Mouse (Mus musculus) liver, embryonic 16.5 days (tissue): Measurements from ENCODE around the gene Dpy19l3. TPM values are rescaled to one million over a fixed set of nuclear protein-coding genes. Genes with fewer than 3 reads are reported as not detected.

Experiments
- ATAC-seq: fragments of 200-750 bp; cut with Nextera tagmentation; 2 replicates; pipeline ENCODE4 v1.8.0; 2017; ENCODE audit warnings: low read depth, mild to moderate bottlenecking, moderate number of reproducible peaks, moderate library complexity
- H3K27ac ChIP-seq: fragments of 300-500 bp; sonication (generic); 2 replicates; pipeline ENCODE4 v1.5.1; 2014; ENCODE audit warnings: mild to moderate bottlenecking, low read length
- H3K27me3 ChIP-seq: fragments of 300-500 bp; sonication (generic); 2 replicates; pipeline ENCODE4 v1.6.1; 2014; ENCODE audit warnings: low read depth, low read length, mixed read lengths; ENCODE audit not compliant: control insufficient read depth, insufficient read depth
- H3K36me3 ChIP-seq: fragments of 300-500 bp; sonication (generic); 2 replicates; pipeline ENCODE4 v1.6.1; 2014; ENCODE audit warnings: mild to moderate bottlenecking; ENCODE audit not compliant: control insufficient read depth, insufficient read depth
- H3K4me1 ChIP-seq: fragments of 300-500 bp; sonication (generic); 2 replicates; pipeline ENCODE4 v1.6.1; 2014; ENCODE audit warnings: low read depth, low read length, mixed read lengths; ENCODE audit not compliant: control insufficient read depth
- H3K4me2 ChIP-seq: fragments of 300-500 bp; sonication (generic); 2 replicates; pipeline ENCODE4 v1.6.1; 2014; ENCODE audit warnings: low read depth, low read length, mixed read lengths
- H3K4me3 ChIP-seq: fragments of 300-500 bp; sonication (generic); 2 replicates; pipeline ENCODE4 v1.5.1; 2014; ENCODE audit warnings: low read depth, mild to moderate bottlenecking, low read length
- H3K9ac ChIP-seq: fragments of 300-500 bp; sonication (generic); 2 replicates; pipeline ENCODE4 v1.6.1; 2014; ENCODE audit warnings: low read depth, low read length
- H3K9me3 ChIP-seq: fragments of 300-500 bp; sonication (generic); replicated peaks from 2 replicates; pipeline ENCODE4 v1.6.1; 2016; ENCODE audit warnings: low read length; ENCODE audit not compliant: control insufficient read depth
- WGBS: fragments of 180-500 bp; shearing (Covaris S2); extraction: QIAGEN DNeasy Blood & Tissue Kit; methylation state at CpG from one replicate; pipeline ENCODE4 v1.1.7; 2014; ENCODE audit not compliant: insufficient replicate concordance; 5-methylcytosine and 5-hydroxymethylcytosine counted together
- polyA plus RNA-seq: library from polyadenylated mRNA; unstranded; fragments of >200 nt; fragmentation: Nextera tagmentation; extraction: Ambion mirVana; gene quantifications from 2 replicates; pipeline ENCODE4 v1.2.1, GENCODE M21; 2015

Dpy19l3 gene
- polyA plus RNA-seq, 1 experiment from 2014 or later: 5.3 TPM

- Histone ChIP-seq H3K27me3 (no peaks in the 10 kb centered on the region), H3K4me3 (no peak overlapping the region), H3K36me3 (no peaks in the 10 kb centered on the region), H3K27ac (no peak overlapping the region), H3K4me1 (peaks cover 5% of the 10 kb centered on the region), H3K9ac (no peak overlapping the region), H3K9me3 (no peaks in the 10 kb centered on the region), H3K4me2 (peak overlapping the region; percentile 24)
- ATAC-seq: no peak
- 35% methylated on average over 14 of the region's 14 CpGs for WGBS
Measured at GRCm38 (mm10) chr7:35756510-35757440, 2.5 kb upstream of the Dpy19l3 start.

GRCm38 (mm10) chr7:35754886-35755168 is 573 bp upstream of the Dpy19l3 start:
- Histone ChIP-seq H3K9ac (peak overlapping the region; percentile 64), H3K36me3 (peaks cover under 1% of the 10 kb centered on the region; the same call in 1 of the 2 replicates), H3K27ac (peak overlapping the region; percentile 29; the same call in 1 of the 2 replicates), H3K9me3 (no peaks in the 10 kb centered on the region), H3K4me3 (peak overlapping the region; percentile 64), H3K27me3 (no peaks in the 10 kb centered on the region), H3K4me1 (peaks cover 5% of the 10 kb centered on the region), H3K4me2 (peak overlapping the region; percentile 89)
- ATAC-seq: no peak
- 61% methylated on average over 4 of the region's 4 CpGs for WGBS

- peak overlapping the region; percentile 64 for H3K9ac ChIP-seq
- 6% methylated on average over 15 of the region's 15 CpGs for WGBS
- peak overlapping the region; percentile 64 for H3K4me3 ChIP-seq
- peak overlapping the region; percentile 89 for H3K4me2 ChIP-seq
- H3K27me3 ChIP-seq: no peaks in the 10 kb centered on the region
- no peak for ATAC-seq
- peaks cover 4% of the 10 kb centered on the region for H3K36me3 ChIP-seq
- H3K27ac ChIP-seq: no peak overlapping the region
- H3K4me1 ChIP-seq: peaks cover 5% of the 10 kb centered on the region
- no peaks in the 10 kb centered on the region for H3K9me3 ChIP-seq
Measured at GRCm38 (mm10) chr7:35753319-35754032, 778 bp downstream of the Dpy19l3 start.

GRCm38 (mm10) chr7:35750873-35751272 is 3.4 kb downstream of the Dpy19l3 start:
- 54% methylated on average over 9 of the region's 9 CpGs for WGBS
- ATAC-seq: no peak
- no peaks in the 10 kb centered on the region for H3K9me3 ChIP-seq

GRCm38 (mm10) chr7:35747397-35747964 is 6.8 kb downstream of the Dpy19l3 start:
- ATAC-seq: no peak
- H3K27ac ChIP-seq: no peak overlapping the region

More at GRCm38 (mm10) chr7:35750873-35751272, 3.4 kb downstream of the Dpy19l3 start:
- no peak overlapping the region for H3K9ac ChIP-seq
- H3K27ac ChIP-seq: no peak overlapping the region
- H3K36me3 ChIP-seq: peaks cover 4% of the 10 kb centered on the region
- no peaks in the 10 kb centered on the region for H3K27me3 ChIP-seq
- H3K4me3 ChIP-seq: no peak overlapping the region
- no peak overlapping the region for H3K4me2 ChIP-seq
- H3K4me1 ChIP-seq: peaks cover 5% of the 10 kb centered on the region

GRCm38 (mm10) chr7:35746686-35747396 is 7.4 kb downstream of the Dpy19l3 start:
- Histone ChIP-seq H3K4me1 (no peaks in the 10 kb centered on the region; the same call in 1 of the 2 replicates), H3K4me3 (no peak overlapping the region), H3K4me2 (no peak overlapping the region), H3K27ac (no peak overlapping the region), H3K36me3 (peaks cover 4% of the 10 kb centered on the region), H3K27me3 (no peaks in the 10 kb centered on the region), H3K9me3 (no peaks in the 10 kb centered on the region), H3K9ac (no peak overlapping the region)
- 72% methylated on average over 12 of the region's 12 CpGs for WGBS
- ATAC-seq: no peak

More at GRCm38 (mm10) chr7:35747397-35747964, 6.8 kb downstream of the Dpy19l3 start:
- H3K4me3 ChIP-seq: no peak overlapping the region
- no peak overlapping the region for H3K4me2 ChIP-seq
- WGBS: 80% methylated on average over 14 of the region's 14 CpGs
- H3K4me1 ChIP-seq: no peaks in the 10 kb centered on the region; the same call in 1 of the 2 replicates
- no peaks in the 10 kb centered on the region for H3K9me3 ChIP-seq
- no peak overlapping the region for H3K9ac ChIP-seq
- no peaks in the 10 kb centered on the region for H3K27me3 ChIP-seq
- peaks cover 4% of the 10 kb centered on the region for H3K36me3 ChIP-seq

GRCm38 (mm10) chr7:35745281-35745702 is 9.0 kb downstream of the Dpy19l3 start:
- WGBS: 67% methylated on average over 6 of the region's 6 CpGs
- H3K4me3 ChIP-seq: no peak overlapping the region
- ATAC-seq: peak; percentile 84
- H3K27me3 ChIP-seq: no peaks in the 10 kb centered on the region
- H3K4me1 ChIP-seq: no peaks in the 10 kb centered on the region; the same call in 1 of the 2 replicates
- H3K36me3 ChIP-seq: peaks cover 4% of the 10 kb centered on the region
- no peaks in the 10 kb centered on the region for H3K9me3 ChIP-seq
- H3K9ac ChIP-seq: no peak overlapping the region
- peak overlapping the region; percentile 65 for H3K27ac ChIP-seq
- H3K4me2 ChIP-seq: no peak overlapping the region

- no peak overlapping the region for H3K9ac ChIP-seq
- no peaks in the 10 kb centered on the region for H3K9me3 ChIP-seq
- no peak overlapping the region for H3K4me2 ChIP-seq
- H3K4me3 ChIP-seq: no peak overlapping the region
- no peak for ATAC-seq
- H3K36me3 ChIP-seq: peaks cover 4% of the 10 kb centered on the region
- no peaks in the 10 kb centered on the region for H3K27me3 ChIP-seq
- no peaks in the 10 kb centered on the region; the same call in 1 of the 2 replicates for H3K4me1 ChIP-seq
- WGBS: 72% methylated on average over 9 of the region's 9 CpGs
- peak overlapping the region; percentile 65 for H3K27ac ChIP-seq
Measured at GRCm38 (mm10) chr7:35744771-35745170, 9.5 kb downstream of the Dpy19l3 start.
